Mouse (Mus musculus) adrenal gland, postnatal 10 days (tissue): ENCODE data around the gene Trim33. TPM values are rescaled to one million over a fixed set of nuclear protein-coding genes. Genes with fewer than 3 reads are reported as not detected.
A peak's percentile ranks its signal among the peaks of the same experiment; 100 is the strongest.

Experiments
- DNase-seq: peaks from one replicate; pipeline ENCODE4 v3.0.0; 2021; ENCODE audit warnings: mixed read lengths
- total RNA-seq, 2 experiments: library from RNA; stranded (reverse); gene quantifications; 2 replicates each; pipeline ENCODE4 v1.2.3; 2021

The Trim33 gene
- total RNA-seq, 2 experiments from 2014 or later, result 26.8 to 32.8 TPM

GRCm38 (mm10) chr3:103400807-103401206 is 121.7 kb downstream of the Trim33 start:
- no peak for DNase-seq

- no peak for DNase-seq
These were observed 122.4 kb downstream of the Trim33 start for GRCm38 (mm10) chr3:103401342-103402098.

GRCm38 (mm10) chr3:103402212-103402611 is 123.1 kb downstream of the Trim33 start:
- DNase-seq, result no peak

GRCm38 (mm10) chr3:103405135-103405534 is 126.0 kb downstream of the Trim33 start:
- DNase-seq, result no peak

- peak; percentile 31 for DNase-seq
These were observed 127.0 kb downstream of the Trim33 start for GRCm38 (mm10) chr3:103405871-103406765.

Other genes with a start within 250 kb of the Trim33 start
- 10 to 100 TPM; 83.3 to 99.7 TPM for gene Nras, start 221.0 kb upstream of the Trim33 start, total RNA-seq
- gene Ampd1, start 205.3 kb upstream of the Trim33 start, total RNA-seq, result 10 to 100 TPM in 1 of 2 experiments, 1 to 10 TPM in 1; 8.3 to 19.9 TPM
- gene Dennd2c, start 176.7 kb upstream of the Trim33 start, total RNA-seq, result 1 to 10 TPM; 2.0 to 3.4 TPM
- 10 to 100 TPM; 51.7 to 59.0 TPM for gene Bcas2, start 107.6 kb upstream of the Trim33 start, total RNA-seq